Mouse (Mus musculus) forebrain, embryonic 12.5 days (tissue): Measurements from ENCODE around the gene Prkar1a. TPM values are rescaled to one million over a fixed set of nuclear protein-coding genes. Genes with fewer than 3 reads are reported as not detected.
A peak's percentile ranks its signal among the peaks of the same experiment; 100 is the strongest.
"Not testable (repeated sequence)": the region's sequence is repeated elsewhere in the genome, so short reads cannot be mapped to it uniquely, and the experiment has no call there.

Experiments used
- ATAC-seq: fragments of 200-750 bp; cut with Nextera tagmentation; 2 replicates; pipeline ENCODE4 v1.8.0; 2017; ENCODE audit warnings: moderate TSS enrichment; ENCODE audit not compliant: low FRiP score
- H3K27ac ChIP-seq: fragments of 300-500 bp; sonication (generic); 2 replicates; pipeline ENCODE4 v1.5.1; 2016; ENCODE audit warnings: mild to moderate bottlenecking
- H3K27me3 ChIP-seq: fragments of 300-500 bp; sonication (generic); 2 replicates; pipeline ENCODE4 v1.6.1; 2016; ENCODE audit warnings: mild to moderate bottlenecking
- H3K36me3 ChIP-seq: fragments of 300-500 bp; sonication (generic); replicated peaks from 2 replicates; pipeline ENCODE4 v1.6.1; 2016; ENCODE audit warnings: mild to moderate bottlenecking
- H3K4me1 ChIP-seq: fragments of 300-500 bp; sonication (generic); 2 replicates; pipeline ENCODE4 v1.6.1; 2016
- H3K4me2 ChIP-seq: fragments of 300-500 bp; sonication (generic); 2 replicates; pipeline ENCODE4 v1.6.1; 2016; ENCODE audit warnings: mild to moderate bottlenecking, moderate library complexity
- H3K4me3 ChIP-seq: fragments of 300-500 bp; sonication (generic); replicated peaks from 2 replicates; pipeline ENCODE4 v1.5.1; 2016; ENCODE audit warnings: mild to moderate bottlenecking
- H3K9ac ChIP-seq: fragments of 300-500 bp; sonication (generic); 2 replicates; pipeline ENCODE4 v1.6.1; 2016; ENCODE audit warnings: mild to moderate bottlenecking
- H3K9me3 ChIP-seq: fragments of 300-500 bp; sonication (generic); 2 replicates; pipeline ENCODE4 v1.6.1; 2016
- WGBS: fragments of 180-500 bp; shearing (Covaris S2); methylation state at CpG from one replicate; pipeline ENCODE4 v1.1.7; 2016; 5-methylcytosine and 5-hydroxymethylcytosine counted together
- polyA plus RNA-seq: library from polyadenylated mRNA; unstranded; fragments of >200 nt; fragmentation: Nextera tagmentation; extraction: Ambion mirVana; gene quantifications from 2 replicates; pipeline ENCODE4 v1.2.1, GENCODE M21; 2016

Prkar1a gene
- 413 and 445 TPM in 2 replicates for polyA plus RNA-seq

DNA sequence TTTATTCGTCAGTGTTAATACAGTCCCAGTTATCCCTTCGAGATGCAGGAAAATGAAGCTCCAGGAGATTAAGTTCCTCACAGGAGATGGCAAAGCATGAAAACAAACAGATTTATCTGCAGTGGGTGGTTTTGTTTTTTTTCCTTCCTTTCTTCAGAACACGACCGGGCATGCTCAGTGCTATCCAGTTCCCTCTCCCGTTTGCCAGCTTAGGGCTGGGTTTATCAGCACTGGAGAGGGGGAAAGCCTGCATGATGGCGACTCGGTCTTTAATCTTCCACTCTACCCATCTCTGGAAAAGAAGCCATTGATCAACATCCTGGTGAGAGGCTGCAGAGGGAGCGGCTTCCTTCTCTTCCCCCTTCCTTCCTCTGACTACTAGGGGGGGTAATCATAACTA, at the start of gene Prkar1a:
Gene Prkar1a, plus strand, starts transcription at position 200 of the 400 bp plus-strand sequence.
- ATAC-seq: no peak
- Histone ChIP-seq H3K4me3 (peak within 1 kb of the TSS; percentile 99), H3K9me3 (no peaks in the 10 kb centered on the region), H3K4me1 (peaks cover 36% of the 10 kb centered on the region), H3K9ac (peak within 1 kb of the TSS; percentile 66), H3K4me2 (peak within 1 kb of the TSS; percentile 91), H3K27me3 (no peaks in the 10 kb centered on the region; the same call in 1 of the 2 replicates), H3K36me3 (peaks cover 9% of the 10 kb centered on the region), H3K27ac (peak within 1 kb of the TSS; percentile 97)
- 48% methylated on average over 8 of the region's 8 CpGs for WGBS

GRCm38 (mm10) chr11:109607600-109607999, 41.6 kb upstream of the Prkar1a start:
- 0 out of 2 replicates have a peak, but pooled peaks cover 2% of the 10 kb centered on the region for H3K27me3 ChIP-seq
- ATAC-seq: no peak
- no peaks in the 10 kb centered on the region for H3K9me3 ChIP-seq
- no peak overlapping the region for H3K4me3 ChIP-seq
- no peaks in the 10 kb centered on the region for H3K36me3 ChIP-seq
- no peak overlapping the region for H3K4me2 ChIP-seq
- no peak overlapping the region for H3K9ac ChIP-seq
- WGBS: 73% methylated on average over 6 of the region's 6 CpGs
- H3K4me1 ChIP-seq: peaks cover 15% of the 10 kb centered on the region
- no peak overlapping the region for H3K27ac ChIP-seq

- no peaks in the 10 kb centered on the region for H3K36me3 ChIP-seq
- no peak overlapping the region for H3K4me2 ChIP-seq
- H3K9me3 ChIP-seq: no peaks in the 10 kb centered on the region
- 80% methylated on average over 6 of the region's 6 CpGs for WGBS
- H3K4me3 ChIP-seq: no peak overlapping the region
- no peak for ATAC-seq
- H3K27ac ChIP-seq: no peak overlapping the region
- 0 out of 2 replicates have a peak, but pooled peaks cover 12% of the 10 kb centered on the region for H3K27me3 ChIP-seq
- H3K4me1 ChIP-seq: peaks cover 15% of the 10 kb centered on the region
- no peak overlapping the region for H3K9ac ChIP-seq
Measured at GRCm38 (mm10) chr11:109608976-109609625, 40.1 kb upstream of the Prkar1a start.

DNA sequence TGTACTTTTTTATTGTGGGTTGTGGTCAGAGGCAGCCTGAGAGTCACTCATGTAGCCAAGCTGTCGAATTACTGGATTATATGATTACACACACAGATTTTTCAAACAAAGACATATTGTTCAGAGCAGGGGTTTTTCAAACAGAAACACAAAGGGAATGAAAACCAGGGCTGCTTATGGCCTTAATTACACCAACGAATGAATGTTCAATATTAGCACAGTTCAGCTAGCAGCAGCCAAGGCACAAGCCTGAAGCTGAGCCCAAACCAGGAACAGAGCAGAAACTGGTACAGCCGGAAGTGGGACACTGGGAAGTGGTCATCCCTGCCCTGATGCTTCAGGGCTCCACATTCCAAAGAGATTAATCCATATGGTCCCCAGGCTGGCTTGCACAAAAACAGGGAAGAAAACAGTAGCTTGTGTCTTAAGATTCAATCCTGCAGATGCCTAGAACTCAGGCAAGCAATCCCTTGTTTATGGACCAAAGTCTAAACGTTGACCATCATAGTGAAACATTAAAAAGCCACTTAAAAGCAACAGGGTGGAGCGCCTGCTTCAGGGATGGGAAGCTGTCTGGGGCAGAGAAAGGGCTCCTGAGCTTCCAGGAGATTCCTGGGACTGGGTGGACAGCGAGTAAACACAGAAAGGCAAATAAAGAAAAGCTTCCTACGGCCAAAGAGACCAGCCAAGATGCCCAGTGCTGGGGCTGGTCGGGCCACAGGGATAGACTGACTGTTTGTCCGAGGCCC, 39.0 kb upstream of the Prkar1a start:
- no peak for ATAC-seq
- no peak overlapping the region for H3K27ac ChIP-seq

GRCm38 (mm10) chr11:109610795-109611302, 38.4 kb upstream of the Prkar1a start:
- H3K9ac ChIP-seq: peak overlapping the region; percentile 59
- WGBS: under 1% methylated on average over 26 of the region's 26 CpGs
- peaks cover 15% of the 10 kb centered on the region for H3K4me1 ChIP-seq
- no peaks in the 10 kb centered on the region for H3K9me3 ChIP-seq
- 0 out of 2 replicates have a peak, but pooled peaks cover 12% of the 10 kb centered on the region for H3K27me3 ChIP-seq
- no peaks in the 10 kb centered on the region for H3K36me3 ChIP-seq
- H3K4me3 ChIP-seq: peak overlapping the region; percentile 61
- no peak; the same call in 1 of the 2 replicates for ATAC-seq
- peak overlapping the region; percentile 91 for H3K4me2 ChIP-seq
- 0 out of 2 replicates have a peak overlapping the region, but pooled peaks have one; percentile 32 for H3K27ac ChIP-seq

More for the DNA sequence above, 39.0 kb upstream of the Prkar1a start:
- peak overlapping the region; percentile 59; the same call in 1 of the 2 replicates for H3K9ac ChIP-seq
- H3K27me3 ChIP-seq: 0 out of 2 replicates have a peak, but pooled peaks cover 12% of the 10 kb centered on the region
- no peaks in the 10 kb centered on the region for H3K9me3 ChIP-seq
- peak overlapping the region; percentile 61 for H3K4me3 ChIP-seq
- no peaks in the 10 kb centered on the region for H3K36me3 ChIP-seq
- H3K4me2 ChIP-seq: peak overlapping the region; percentile 91
- peaks cover 15% of the 10 kb centered on the region for H3K4me1 ChIP-seq
- 11% methylated on average over 9 of the region's 9 CpGs for WGBS

- no peaks in the 10 kb centered on the region for H3K9me3 ChIP-seq
- WGBS: under 1% methylated on average over 57 of the region's 58 CpGs
- peak within 1 kb of the TSS; percentile 91 for H3K4me2 ChIP-seq
- peaks cover 16% of the 10 kb centered on the region for H3K4me1 ChIP-seq
- H3K36me3 ChIP-seq: no peaks in the 10 kb centered on the region
- 0 out of 2 replicates have a peak, but pooled peaks cover 12% of the 10 kb centered on the region for H3K27me3 ChIP-seq
- H3K4me3 ChIP-seq: peak within 1 kb of the TSS; percentile 61
- peak within 1 kb of the TSS; percentile 59 for H3K9ac ChIP-seq
- 0 out of 2 replicates have a peak within 1 kb of the TSS, but pooled peaks have one; percentile 32 for H3K27ac ChIP-seq
- ATAC-seq: peak; percentile 96
Measured at GRCm38 (mm10) chr11:109611303-109612149, 37.7 kb upstream of the Prkar1a start, which contains the start of gene Wipi1. TSS of gene Wipi1 (minus strand) at chr11:109611967.

DNA sequence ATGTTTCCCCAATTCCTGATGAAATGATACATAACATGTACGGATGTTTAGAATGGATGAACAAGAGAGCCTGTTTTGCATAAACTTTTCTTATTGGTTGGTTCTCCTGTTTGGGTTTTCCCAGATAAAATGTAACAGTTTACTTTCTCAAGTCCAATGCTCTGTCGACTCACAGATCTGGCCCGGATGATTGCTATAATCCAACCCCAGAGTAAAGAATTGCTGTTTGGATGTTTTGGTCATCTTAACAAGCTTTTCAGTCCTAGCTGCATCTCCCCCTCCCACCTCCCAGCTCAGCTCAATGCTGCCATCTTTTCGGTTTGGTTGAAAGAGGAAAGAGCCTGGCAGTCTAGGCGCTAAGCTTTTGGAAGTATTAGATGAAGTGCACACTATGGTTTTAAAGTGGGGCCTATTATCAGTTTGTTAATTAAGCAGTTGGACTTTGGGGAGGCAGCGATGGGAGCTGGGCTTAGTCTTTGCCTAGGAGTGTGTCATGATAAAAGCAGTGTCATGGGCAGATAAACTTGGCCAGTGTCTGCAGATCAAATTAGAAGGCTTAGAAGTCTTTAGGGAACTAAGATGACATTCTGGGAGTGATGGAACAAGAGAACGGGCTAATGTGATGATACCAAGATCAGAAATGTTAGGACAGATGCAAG, 36.2 kb upstream of the Prkar1a start:
- H3K4me2 ChIP-seq: no peak overlapping the region
- WGBS: 62% methylated on average over 7 of the region's 7 CpGs
- no peak overlapping the region for H3K9ac ChIP-seq
- no peaks in the 10 kb centered on the region for H3K36me3 ChIP-seq
- 0 out of 2 replicates have a peak, but pooled peaks cover 12% of the 10 kb centered on the region for H3K27me3 ChIP-seq
- no peak overlapping the region for H3K4me3 ChIP-seq
- no peaks in the 10 kb centered on the region for H3K9me3 ChIP-seq
- ATAC-seq: no peak
- H3K4me1 ChIP-seq: peaks cover 19% of the 10 kb centered on the region
- no peak overlapping the region for H3K27ac ChIP-seq

DNA sequence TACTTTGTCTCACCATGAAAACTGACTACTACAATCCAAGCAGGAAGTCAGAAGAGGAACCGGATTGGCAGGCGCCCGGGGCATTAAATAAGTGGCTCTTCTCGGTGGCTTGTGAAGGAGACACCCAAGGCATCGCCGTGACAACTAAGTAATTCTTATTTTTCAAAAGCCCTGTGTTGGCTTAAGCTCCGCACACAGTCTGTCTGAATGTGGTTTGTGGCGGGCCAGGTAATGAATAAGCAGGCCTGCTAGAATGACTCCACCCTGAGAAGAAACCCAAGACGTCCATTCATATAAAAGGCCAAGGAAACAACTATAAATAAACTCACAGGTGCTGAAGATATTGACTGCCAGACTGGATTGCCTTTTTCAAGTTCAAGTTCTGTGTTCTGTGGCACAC, 33.9 kb upstream of the Prkar1a start:
- no peak for ATAC-seq
- H3K4me1 ChIP-seq: peaks cover 11% of the 10 kb centered on the region
- H3K27me3 ChIP-seq: 0 out of 2 replicates have a peak, but pooled peaks cover 12% of the 10 kb centered on the region
- WGBS: 62% methylated on average over 9 of the region's 9 CpGs
- H3K4me2 ChIP-seq: no peak overlapping the region
- H3K9me3 ChIP-seq: no peaks in the 10 kb centered on the region
- no peaks in the 10 kb centered on the region for H3K36me3 ChIP-seq
- no peak overlapping the region for H3K4me3 ChIP-seq
- H3K27ac ChIP-seq: no peak overlapping the region
- no peak overlapping the region for H3K9ac ChIP-seq

- no peak overlapping the region for H3K4me2 ChIP-seq
- no peak overlapping the region for H3K4me3 ChIP-seq
- no peak overlapping the region for H3K27ac ChIP-seq
- no peaks in the 10 kb centered on the region for H3K36me3 ChIP-seq
- no peak for ATAC-seq
- H3K4me1 ChIP-seq: peaks cover 4% of the 10 kb centered on the region
- H3K9me3 ChIP-seq: no peaks in the 10 kb centered on the region
- 0 out of 2 replicates have a peak, but pooled peaks cover 12% of the 10 kb centered on the region for H3K27me3 ChIP-seq
- WGBS: 69% methylated on average over 4 of the region's 4 CpGs
- no peak overlapping the region for H3K9ac ChIP-seq
Measured at GRCm38 (mm10) chr11:109616352-109616751, 32.9 kb upstream of the Prkar1a start.

- no peak overlapping the region for H3K4me2 ChIP-seq
Measured at GRCm38 (mm10) chr11:109616766-109617165, 32.4 kb upstream of the Prkar1a start.

DNA sequence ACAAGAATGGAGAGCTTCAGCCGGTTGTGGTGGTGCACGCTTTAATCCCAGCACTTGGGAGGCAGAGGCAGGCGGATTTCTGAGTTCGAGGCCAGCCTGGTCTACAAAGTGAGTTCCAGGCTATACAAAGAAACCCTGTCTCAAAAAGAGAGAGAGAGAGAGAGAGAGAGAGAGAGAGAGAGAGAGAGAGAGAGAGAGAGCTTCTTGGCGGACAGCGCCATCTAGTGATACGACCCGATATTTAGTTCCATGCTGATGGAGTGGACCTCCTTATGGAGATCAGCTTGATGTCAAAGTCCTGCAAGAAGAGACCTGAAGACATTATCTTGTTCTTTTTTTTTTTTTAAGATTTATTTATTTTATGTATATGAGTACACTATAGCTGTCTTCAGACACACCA, 30.1 kb upstream of the Prkar1a start:
- not testable (repeated sequence) for H3K4me3 ChIP-seq, ATAC-seq, H3K9ac ChIP-seq, H3K27me3 ChIP-seq, H3K27ac ChIP-seq, H3K9me3 ChIP-seq, H3K4me1 ChIP-seq, H3K36me3 ChIP-seq, H3K4me2 ChIP-seq
- WGBS: 37% methylated on average over 8 of the region's 8 CpGs

More at GRCm38 (mm10) chr11:109616766-109617165, 32.4 kb upstream of the Prkar1a start:
- no peak overlapping the region for H3K4me3 ChIP-seq
- 0 out of 2 replicates have a peak, but pooled peaks cover 12% of the 10 kb centered on the region for H3K27me3 ChIP-seq
- H3K9ac ChIP-seq: no peak overlapping the region
- H3K9me3 ChIP-seq: no peaks in the 10 kb centered on the region
- no peak for ATAC-seq
- peaks cover 4% of the 10 kb centered on the region for H3K4me1 ChIP-seq
- H3K36me3 ChIP-seq: no peaks in the 10 kb centered on the region
- no peak overlapping the region for H3K27ac ChIP-seq
- 77% methylated on average over 4 of the region's 4 CpGs for WGBS
